Mouse (Mus musculus) bone marrow, adult 2 months (tissue): ENCODE data around the gene Farp1.

ENCODE experiments used
- CTCF ChIP-seq: fragments of 200-500 bp; IDR thresholded peaks from 2 replicates; pipeline ENCODE4 v1.5.1; 2011; ENCODE audit warnings: low read length, control low read depth; ENCODE audit not compliant: control insufficient read depth, insufficient read depth
- POLR2A ChIP-seq: fragments of 200-500 bp; IDR thresholded peaks from 2 replicates; pipeline ENCODE4 v1.6.1; 2011; ENCODE audit warnings: low read depth, mild to moderate bottlenecking, control low read depth, low read length, borderline replicate concordance; ENCODE audit not compliant: control insufficient read depth

DNA sequence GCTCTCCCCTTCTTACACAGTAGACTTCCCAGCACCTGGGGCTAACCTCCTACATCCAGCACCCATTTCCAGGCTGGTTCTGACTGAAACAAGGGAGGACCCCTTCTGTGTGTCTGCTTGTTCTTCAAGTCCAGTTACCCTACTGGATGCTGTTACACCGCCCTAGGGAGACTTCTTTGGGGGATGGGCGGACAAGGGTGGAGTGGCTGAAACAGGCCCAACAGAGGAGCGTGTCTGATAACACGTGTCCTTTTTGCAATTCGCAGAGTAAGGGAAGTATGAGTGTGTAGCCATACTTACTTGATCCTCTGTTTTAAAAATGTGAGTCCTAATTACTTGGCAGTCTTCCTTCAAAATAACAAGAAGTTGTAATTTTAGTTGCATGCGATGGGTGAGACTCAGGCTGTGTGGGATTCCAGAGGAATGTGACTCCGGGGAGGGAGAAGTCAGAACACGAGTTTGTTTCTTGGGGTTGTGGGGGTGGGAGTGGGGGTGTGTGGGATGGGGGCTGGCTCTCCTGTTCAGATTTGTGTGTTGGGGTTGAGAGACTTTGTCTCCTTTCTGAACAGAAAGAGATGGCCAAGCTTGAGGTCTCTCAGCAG, 89.5 kb downstream of the Farp1 start:
- TF ChIP-seq POLR2A (no peak), CTCF (no peak)
